Mouse (Mus musculus) cerebellum, adult 8-10 months (tissue): ENCODE results near the gene Alcam.

Experiments used
- DNase-seq: peaks from one replicate; pipeline ENCODE4 v3.0.0; 2022

Alcam gene

DNA sequence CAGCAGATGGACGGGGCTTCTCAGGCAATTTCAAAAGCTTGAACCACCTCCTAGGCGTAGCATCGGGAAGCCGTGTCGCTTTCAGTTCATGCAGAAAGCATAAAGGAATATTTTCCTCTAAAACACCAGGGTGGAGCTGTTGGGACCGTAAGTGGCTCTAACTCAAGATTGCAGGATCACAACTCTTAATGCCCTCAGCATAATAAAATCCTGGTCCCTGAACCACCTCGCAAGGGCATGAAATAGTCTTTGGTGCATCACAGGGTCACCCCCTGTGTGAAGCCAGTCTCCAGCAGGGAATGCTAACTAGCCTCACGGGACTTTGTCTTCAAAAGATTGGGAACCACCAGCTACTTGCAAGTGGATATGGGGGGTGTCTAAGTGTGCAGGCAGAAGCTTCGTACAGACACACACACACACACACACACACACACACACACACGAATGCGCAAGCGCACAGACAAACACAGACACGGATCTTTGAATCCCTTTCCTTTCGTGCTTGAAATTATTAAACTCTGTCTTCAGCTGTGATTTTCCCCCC is at the start of gene Alcam:
TSS of gene Alcam (minus strand) at position 104 of the 544 bp plus-strand sequence.
- peak; percentile 14 for DNase-seq

GRCm38 (mm10) chr16:52498757-52499335 is 45.0 kb upstream of the Alcam start:
- no peak for DNase-seq

GRCm38 (mm10) chr16:52490542-52490941 is 36.7 kb upstream of the Alcam start:
- DNase-seq = no peak

DNA sequence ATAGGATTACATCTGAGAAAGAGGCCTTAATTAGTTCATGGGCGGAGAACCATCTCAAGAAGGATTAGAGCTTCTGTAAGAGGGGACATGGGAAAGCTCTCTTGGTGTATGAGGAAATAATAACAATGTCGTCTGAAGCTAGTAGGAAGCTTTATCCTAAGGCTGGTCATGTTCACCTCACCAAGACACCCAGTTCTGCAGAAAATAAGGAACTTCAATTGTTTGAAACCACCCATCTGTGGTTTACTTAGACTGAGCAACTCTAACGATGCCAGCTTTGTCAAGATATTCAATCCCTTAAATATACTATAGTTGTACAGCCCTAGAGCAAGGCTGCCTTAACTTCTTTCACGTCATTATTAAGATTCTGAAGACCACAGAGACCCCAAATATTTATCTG is 20.4 kb upstream of the Alcam start:
- no peak for DNase-seq

DNA sequence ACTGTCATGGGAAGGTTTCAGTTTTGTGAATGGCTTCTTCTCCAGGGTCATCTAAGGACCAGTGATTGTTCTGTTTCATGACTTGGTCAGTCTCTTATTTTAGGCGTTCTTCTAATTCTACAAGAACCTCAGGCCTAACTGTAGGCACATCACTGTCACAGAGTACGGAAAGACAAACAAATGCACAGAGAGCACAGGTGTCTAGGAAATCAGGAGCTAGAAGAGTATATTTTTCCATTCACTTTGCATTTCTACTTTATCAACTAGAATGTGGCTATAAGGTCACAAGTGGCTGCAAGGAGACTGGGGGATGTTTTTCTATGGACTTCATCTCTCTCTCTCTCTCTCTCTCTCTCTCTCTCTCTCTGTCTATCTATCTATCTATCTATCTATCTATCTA is 19.2 kb upstream of the Alcam start:
- no peak for DNase-seq

DNA sequence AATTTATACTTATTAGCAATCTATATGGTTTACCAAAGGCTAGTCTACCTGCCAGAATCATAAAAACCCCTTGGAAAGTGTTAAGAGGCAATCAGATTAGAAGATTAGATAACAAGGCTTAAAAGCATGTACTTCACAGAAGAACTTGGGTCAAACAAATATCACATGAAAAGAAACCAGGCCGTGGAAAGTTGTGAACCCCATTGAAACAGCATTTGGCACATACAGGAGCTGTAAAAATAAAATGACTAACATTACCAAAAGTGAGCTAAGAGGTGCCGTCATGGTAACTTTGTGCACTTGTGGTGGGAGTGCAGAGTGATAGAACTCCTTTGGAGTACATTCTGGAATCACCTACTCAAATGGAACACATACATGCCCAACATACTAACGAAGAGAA is 18.8 kb upstream of the Alcam start:
- DNase-seq = no peak

- DNase-seq = no peak
Measured at GRCm38 (mm10) chr16:52472059-52472458, 18.2 kb upstream of the Alcam start.

- DNase-seq = no peak
Measured at GRCm38 (mm10) chr16:52470881-52471280, 17.0 kb upstream of the Alcam start.

GRCm38 (mm10) chr16:52470226-52470625 is 16.4 kb upstream of the Alcam start:
- DNase-seq = no peak

- DNase-seq = no peak
Measured at GRCm38 (mm10) chr16:52468426-52468825, 14.6 kb upstream of the Alcam start.

DNA sequence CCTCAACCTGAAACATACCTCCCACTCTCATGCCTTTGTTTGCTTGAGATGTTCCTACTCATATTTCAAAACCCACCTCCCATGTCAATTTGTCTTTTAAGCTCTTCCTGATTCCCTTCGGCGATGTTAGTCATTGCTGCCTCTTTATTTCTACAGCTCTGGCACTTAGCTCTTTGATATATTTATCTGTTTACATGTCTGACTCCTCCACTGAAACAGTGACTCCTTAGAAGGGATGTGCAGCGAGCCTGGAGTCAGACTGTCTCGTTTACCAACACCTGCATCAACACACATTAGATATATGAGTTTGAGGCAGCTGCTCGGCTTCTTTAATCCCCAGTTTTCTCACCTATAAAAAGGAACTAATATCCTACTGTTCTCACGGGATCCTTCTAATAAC is 12.9 kb upstream of the Alcam start:
- DNase-seq = no peak

DNA sequence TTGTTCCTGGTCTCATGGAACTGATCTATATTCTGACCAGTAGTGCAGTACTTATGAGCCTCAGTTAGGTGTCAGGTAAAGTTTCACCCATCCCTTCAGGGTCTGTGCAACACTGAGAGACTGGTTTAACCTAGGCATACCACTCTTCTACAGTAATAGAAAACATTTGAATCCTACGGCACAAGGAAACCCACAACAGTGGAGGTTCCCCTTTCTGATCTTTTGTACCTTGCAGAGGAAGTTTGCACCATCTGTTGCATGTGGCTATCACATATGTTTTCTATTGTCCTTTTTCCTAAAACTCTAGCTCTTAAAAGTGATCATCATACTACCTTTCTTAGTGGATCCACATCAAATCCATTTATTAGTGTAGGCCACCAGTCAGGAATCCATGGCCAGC is 10.7 kb upstream of the Alcam start:
- no peak for DNase-seq

DNA sequence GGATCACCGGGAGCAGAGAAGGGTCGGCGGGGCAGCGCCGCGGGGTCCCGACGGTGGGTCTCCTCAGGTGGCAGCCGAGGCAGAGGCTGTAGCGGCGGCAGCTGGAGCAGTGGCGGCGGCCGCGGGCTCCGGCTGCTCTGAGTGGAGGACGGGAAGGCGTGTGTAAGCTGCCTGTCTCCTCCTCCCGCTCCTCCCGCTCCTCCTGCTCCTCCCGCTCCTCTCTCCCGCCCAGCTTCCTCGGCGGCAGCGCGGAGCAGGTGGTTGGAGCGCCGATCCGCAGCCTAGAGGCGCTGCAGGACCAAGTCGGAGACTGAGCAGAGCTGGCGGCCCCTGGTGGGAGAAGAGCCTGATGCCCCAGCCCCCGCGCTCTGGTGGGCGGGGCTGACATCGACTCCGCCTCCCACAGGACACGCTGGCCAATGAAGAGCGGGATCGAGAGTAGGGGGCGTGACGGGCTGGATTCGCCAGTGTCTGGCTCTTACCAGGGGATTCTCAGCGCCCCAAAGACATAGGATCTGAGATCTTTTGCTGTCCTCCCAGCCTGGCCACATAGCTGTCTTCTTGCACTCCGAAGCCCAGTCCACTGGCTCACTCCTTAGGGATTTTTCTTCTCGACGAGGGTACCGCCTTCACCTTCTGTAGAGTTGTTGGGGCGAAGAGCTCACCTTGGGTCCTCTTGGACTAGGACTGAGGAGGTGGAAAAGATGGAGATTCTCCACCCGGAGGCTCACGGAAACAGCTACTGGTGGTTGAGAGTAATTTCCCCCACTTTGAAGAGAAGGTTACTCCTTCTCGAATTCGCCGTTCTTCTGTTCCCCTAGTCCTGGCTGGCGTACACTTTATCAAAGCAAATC is 785 bp downstream of the Alcam start:
- DNase-seq = peak; percentile 90

DNA sequence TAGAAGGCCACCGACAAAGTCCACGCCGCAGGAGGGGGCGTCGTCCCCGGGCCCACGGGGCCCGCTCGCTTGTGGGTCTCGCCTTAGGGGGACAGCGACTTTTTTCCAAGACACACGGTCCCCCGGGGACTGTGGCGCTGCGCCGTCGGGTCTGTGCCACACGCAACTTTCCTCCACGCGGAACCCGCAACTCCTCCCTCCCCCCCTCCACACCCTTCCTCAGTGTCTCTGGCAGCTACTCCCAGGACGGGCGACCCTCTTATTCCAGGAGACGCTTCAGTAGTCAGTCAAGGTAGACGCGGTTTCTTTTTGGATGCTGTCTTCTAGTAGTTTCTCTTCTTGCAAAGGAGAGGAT is 1.4 kb downstream of the Alcam start:
- DNase-seq = no peak

DNA sequence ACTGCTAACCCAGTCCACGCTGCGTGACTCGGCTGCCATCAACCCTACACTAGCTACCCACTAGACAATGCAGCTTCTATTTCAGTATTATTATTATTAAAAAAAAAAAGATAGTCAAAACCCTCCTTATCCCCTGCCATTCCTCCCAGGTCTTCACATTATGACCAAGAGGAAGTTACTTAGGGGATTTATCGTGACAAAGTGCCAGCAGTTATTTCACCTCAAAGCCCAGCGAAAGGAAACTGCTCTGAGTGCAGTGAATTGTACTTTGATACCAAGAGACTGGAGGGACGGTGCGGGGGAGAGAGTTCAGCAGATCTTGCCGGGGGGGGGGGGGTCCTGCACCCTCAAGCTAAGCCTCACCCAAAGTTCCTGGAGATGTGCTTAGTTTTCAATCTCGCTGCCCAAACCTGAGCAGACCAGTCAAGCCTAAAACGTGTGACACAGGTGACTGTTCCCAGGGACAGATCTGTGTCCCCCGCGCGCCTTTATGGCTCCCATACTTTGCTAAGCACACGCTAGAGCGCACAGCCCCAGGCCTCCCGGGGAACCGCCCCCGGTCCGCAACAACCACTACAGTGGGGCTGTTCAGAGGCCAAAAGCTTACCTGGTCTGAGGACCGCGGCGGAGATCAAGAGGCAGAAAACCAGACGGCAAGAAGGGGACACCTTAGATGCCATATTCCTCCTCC is 1.9 kb downstream of the Alcam start:
- DNase-seq = peak; percentile 9

DNA sequence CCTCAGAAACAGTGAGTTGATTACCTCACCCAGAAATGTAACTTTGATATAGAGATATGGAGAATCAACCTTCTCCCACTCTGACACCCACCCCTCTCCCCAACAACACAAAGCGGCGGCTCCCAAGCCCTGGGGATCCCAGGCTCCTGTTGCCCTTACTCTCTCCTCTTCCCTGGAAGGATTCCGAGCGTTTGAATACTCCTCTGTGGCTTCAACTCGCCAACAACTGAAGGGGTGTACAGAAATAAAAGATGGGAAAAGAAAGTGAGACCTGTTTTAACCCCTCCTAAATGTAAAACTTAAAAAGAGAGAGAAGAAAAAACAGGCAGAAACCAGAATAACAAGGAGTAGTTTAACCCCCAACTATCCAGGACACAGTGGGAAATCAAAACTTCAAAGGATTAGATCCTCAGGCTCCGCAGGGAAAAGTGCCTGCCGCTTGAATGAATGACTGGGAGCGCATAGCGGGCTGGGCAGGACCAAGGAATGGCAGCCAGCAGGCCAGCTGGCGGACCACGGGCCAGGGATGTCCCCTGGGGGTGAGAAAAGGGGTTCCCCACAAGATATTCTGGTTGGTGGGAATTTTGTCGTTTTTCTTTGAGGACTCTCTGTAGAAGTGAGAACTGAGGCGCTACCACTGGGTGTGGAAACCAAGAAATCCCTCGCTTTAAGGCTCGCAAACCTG is 2.6 kb downstream of the Alcam start:
- peak; percentile 23 for DNase-seq

DNA sequence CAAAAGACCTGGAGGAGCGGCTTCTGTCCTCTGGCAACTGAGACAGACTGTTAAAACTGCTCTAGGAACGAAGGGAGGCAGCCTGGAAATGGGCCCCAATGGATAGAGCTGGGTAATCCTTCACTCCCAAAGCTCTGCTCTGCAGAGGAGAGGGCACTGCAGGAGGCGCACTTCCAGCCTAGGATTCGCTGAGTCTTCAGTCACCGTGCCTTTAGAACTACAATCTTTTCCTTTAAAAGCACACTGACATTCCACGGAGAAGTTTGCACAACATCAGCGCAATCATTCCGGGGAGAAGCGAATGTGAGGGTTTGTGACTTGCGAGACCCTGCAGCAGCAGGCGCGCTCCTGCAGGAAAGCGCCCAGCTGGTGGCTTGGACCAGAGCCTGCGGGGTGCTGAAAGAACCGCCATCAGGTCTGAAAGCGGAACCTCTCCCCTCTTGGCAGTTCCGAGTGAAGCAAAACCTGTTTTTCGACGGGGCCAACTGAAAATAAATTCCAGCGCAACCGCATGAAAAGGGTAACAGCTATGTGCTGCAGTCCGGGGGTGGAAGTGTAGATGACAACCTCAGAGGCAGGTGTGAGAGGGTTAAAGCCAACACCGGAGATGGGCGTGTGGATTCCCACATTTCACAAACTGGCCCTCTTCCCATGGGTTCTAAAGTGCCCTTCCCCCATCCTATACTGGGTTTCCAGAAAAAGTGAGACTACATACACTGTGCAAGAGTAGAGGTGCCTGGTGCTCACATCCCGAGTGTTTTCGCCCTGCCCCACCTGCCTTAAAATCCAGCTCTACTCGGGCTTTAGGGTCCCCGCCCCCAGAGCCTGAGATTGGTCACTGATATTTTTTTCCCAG is 3.4 kb downstream of the Alcam start:
- peak; percentile 45 for DNase-seq

- no peak for DNase-seq
Measured at GRCm38 (mm10) chr16:52449889-52450244, 4.0 kb downstream of the Alcam start.

GRCm38 (mm10) chr16:52445984-52446383 is 7.9 kb downstream of the Alcam start:
- DNase-seq = no peak

DNA sequence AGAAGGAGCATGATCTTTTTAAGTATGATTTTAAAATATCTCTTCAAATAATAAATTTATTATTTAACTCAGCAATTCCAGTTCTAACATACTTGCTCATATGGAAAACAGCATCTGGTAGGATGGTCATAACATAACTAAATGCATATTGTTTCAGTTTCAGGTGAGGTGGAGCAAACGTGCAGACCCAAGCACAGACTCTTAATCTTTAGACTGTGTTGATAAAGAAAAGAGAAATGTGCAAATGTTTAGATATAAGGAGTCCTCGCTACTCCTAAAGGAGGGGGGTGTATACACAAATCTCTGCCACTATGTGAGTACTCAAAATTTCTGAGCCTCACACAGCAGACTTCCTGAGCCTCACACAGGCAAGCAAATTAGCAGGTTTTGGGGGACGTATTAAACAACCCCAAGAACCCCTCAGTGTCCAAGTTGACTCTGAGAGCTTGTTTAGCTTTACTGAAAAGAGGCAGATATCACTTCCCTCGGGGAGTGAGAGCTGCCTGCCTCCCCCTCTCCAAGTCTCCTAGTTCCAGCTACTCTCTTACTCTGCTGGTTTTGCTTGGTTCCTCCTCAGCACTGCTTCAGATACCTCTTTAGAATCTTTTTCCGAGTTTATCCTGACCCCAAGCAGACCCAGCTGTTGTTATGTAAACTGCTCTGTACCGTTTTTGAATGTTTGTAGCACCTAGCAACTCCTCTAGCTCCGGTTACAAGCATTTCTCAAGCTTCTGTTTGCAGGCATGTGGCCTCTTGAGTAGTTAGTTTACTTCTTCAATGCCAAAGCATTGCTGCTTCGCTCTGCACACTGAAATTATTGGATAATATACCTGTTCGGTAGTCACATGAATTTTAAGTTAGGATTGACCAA is 10.0 kb downstream of the Alcam start:
- no peak for DNase-seq

DNA sequence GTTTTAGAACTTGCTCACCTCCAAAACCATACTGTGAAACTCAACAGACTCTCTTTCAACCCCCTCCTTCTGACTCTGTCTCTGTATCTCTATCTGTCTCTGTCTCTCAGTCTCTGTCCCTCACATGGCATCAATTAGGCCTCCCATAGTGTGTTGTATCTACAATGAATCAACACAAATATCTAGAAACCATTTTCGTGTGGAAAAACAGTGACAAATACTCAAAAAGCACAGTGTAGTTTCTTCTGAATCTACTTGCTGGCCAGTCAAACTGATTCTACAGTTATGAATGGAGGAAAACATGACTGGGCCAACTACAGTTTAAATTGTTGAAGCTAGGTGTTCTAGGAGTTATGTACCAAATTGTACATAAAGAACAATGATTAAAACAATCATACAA is 10.8 kb downstream of the Alcam start:
- no peak for DNase-seq
